In genomic region chr9:9096761-9097160, GRCm38 (mm10) we compare ENCODE assay signal across 26 mouse cellular contexts.
DNase-seq lines count a peak whose midpoint lies in the region; ATAC-seq and TF ChIP-seq lines count a peak whose summit lies in the region.
"Had no signal": no experiment of that assay in that cellular context is flagged by ENCODE, and none has a peak within 500 bp of the region (broad histone marks: within the 10 kb centered on the region; RNA-seq: fewer than 3 reads in every experiment).

No protein-coding gene starts in this region.

- H3K79me2 ChIP-seq in liver, adult 2 months (ENCODE audit: control insufficient read depth, insufficient read depth, low read length): peaks cover 26% of the 10 kb centered on the region

- peak; percentile 8 for DNase-seq in kidney, adult 2 months
- DNase-seq in kidney, postnatal 25 days: no peak
- DNase-seq in liver, adult 2 months (ENCODE audit: extremely low read depth, low read depth, low spot score): peak; percentile 96
- peak; percentile 40 for DNase-seq in fat pad, adult 2 months (ENCODE audit: extremely low read depth, low read depth, low spot score)
- DNase-seq: adrenal gland, adult 8-10 months; adrenal gland, postnatal 14 days; adrenal gland, postnatal 36 days; B cell, adult 2 months; cerebellum, adult 11-12 months; cerebellum, adult 2 months; cerebellum, adult 9-10 months; cerebellum, postnatal 10 days; cerebellum, postnatal 25 days; forebrain, postnatal 0 days had no signal

- WGBS in kidney, adult 2 months: 53% methylated on average over 1 of the region's 1 CpGs
- WGBS in liver, adult 2 months: 14% methylated on average over 1 of the region's 1 CpGs
- WGBS in liver, embryonic 12.5 days (ENCODE audit: insufficient replicate concordance): 61% methylated on average over 1 of the region's 1 CpGs
- 90% methylated on average over 1 of the region's 1 CpGs for WGBS in forebrain, embryonic 13.5 days

- TF ChIP-seq POLR2A in kidney, adult 2 months (IDR thresholded peaks at IDR 0.05; ENCODE audit: low read depth, low read length): no peak
- no peak for TF ChIP-seq POLR2A in liver, adult 2 months (IDR thresholded peaks at IDR 0.05; ENCODE audit: extremely low read depth, insufficient read depth, low read length)

- no peak overlapping the region for H3K4me2 ChIP-seq in liver, embryonic 12.5 days
- H3K4me2 ChIP-seq in forebrain, embryonic 13.5 days: no peak overlapping the region
- H3K4me2 ChIP-seq: embryonic facial prominence, embryonic 12.5 days; forebrain, embryonic 12.5 days; forebrain, embryonic 15.5 days had no signal

- H3K36me3 ChIP-seq in kidney, adult 2 months (ENCODE audit: control insufficient read depth, insufficient read depth, low read length): no peaks in the 10 kb centered on the region
- no peaks in the 10 kb centered on the region for H3K36me3 ChIP-seq in liver, adult 2 months (ENCODE audit: control insufficient read depth, insufficient read depth, low read length)
- H3K36me3 ChIP-seq in liver, embryonic 12.5 days: no peaks in the 10 kb centered on the region
- H3K36me3 ChIP-seq in forebrain, embryonic 13.5 days (ENCODE audit: poor library complexity, severe bottlenecking): no peaks in the 10 kb centered on the region
- H3K36me3 ChIP-seq: embryonic facial prominence, embryonic 10.5 days; embryonic facial prominence, embryonic 12.5 days; forebrain, embryonic 10.5 days; forebrain, embryonic 12.5 days; forebrain, embryonic 15.5 days; G1E had no signal

- no peak for ATAC-seq in liver, embryonic 12.5 days
- ATAC-seq in forebrain, embryonic 13.5 days: no peak
- ATAC-seq: activated CD4-positive, CD25-positive, alpha-beta regulatory T cell, adult 4 months; CD4-positive, CD25-positive, alpha-beta regulatory T cell, adult 4 months; forebrain, embryonic 15.5 days; forebrain, postnatal 0 days; Patski had no signal

- no peak for TF ChIP-seq CTCF in kidney, adult 2 months (conservative IDR thresholded peaks at IDR 0.05; ENCODE audit: insufficient read depth, insufficient read length, low read depth, low read length)
- TF ChIP-seq CTCF in liver, adult 2 months (IDR thresholded peaks at IDR 0.05; ENCODE audit: low read depth, low read length): no peak

- no peak overlapping the region for H3K27ac ChIP-seq in kidney, adult 2 months (ENCODE audit: insufficient read depth, low read depth, low read length)
- peak overlapping the region; percentile 91 for H3K27ac ChIP-seq in liver, adult 2 months (replicated peaks; ENCODE audit: insufficient read depth, low read depth, low read length)
- H3K27ac ChIP-seq in liver, embryonic 12.5 days: no peak overlapping the region
- no peak overlapping the region for H3K27ac ChIP-seq in forebrain, embryonic 13.5 days
- H3K27ac ChIP-seq: embryonic facial prominence, embryonic 10.5 days; embryonic facial prominence, embryonic 12.5 days; forebrain, embryonic 10.5 days; forebrain, embryonic 12.5 days; forebrain, embryonic 15.5 days had no signal

- no peaks in the 10 kb centered on the region for H3K27me3 ChIP-seq in kidney, adult 2 months (replicated peaks; ENCODE audit: control insufficient read depth, insufficient read depth, low read length)
- no peaks in the 10 kb centered on the region for H3K27me3 ChIP-seq in liver, adult 2 months (ENCODE audit: control insufficient read depth, insufficient read depth, low read length)
- no peaks in the 10 kb centered on the region for H3K27me3 ChIP-seq in liver, embryonic 12.5 days (replicated peaks)
- no peaks in the 10 kb centered on the region for H3K27me3 ChIP-seq in forebrain, embryonic 13.5 days
- H3K27me3 ChIP-seq: CH12.LX; embryonic facial prominence, embryonic 12.5 days; forebrain, embryonic 12.5 days; forebrain, embryonic 15.5 days; Patski had no signal

- H3K4me1 ChIP-seq in kidney, adult 2 months (ENCODE audit: control insufficient read depth, insufficient read depth, low read length): peaks cover 5% of the 10 kb centered on the region; the same call in 1 of the 2 replicates
- peaks cover 22% of the 10 kb centered on the region for H3K4me1 ChIP-seq in liver, adult 2 months (ENCODE audit: control insufficient read depth, insufficient read depth, low read length)
- H3K4me1 ChIP-seq in liver, embryonic 12.5 days: no peaks in the 10 kb centered on the region
- H3K4me1 ChIP-seq in forebrain, embryonic 13.5 days: no peaks in the 10 kb centered on the region
- H3K4me1 ChIP-seq: forebrain, embryonic 10.5 days; forebrain, embryonic 12.5 days; forebrain, embryonic 15.5 days had no signal

- H3K9me3 ChIP-seq in liver, embryonic 12.5 days (replicated peaks): no peaks in the 10 kb centered on the region
- no peaks in the 10 kb centered on the region for H3K9me3 ChIP-seq in forebrain, embryonic 13.5 days (replicated peaks)
- H3K9me3 ChIP-seq: embryonic facial prominence, embryonic 10.5 days; embryonic facial prominence, embryonic 12.5 days; forebrain, embryonic 10.5 days; forebrain, embryonic 12.5 days; forebrain, embryonic 15.5 days; G1E had no signal

- no peak overlapping the region for H3K4me3 ChIP-seq in kidney, adult 2 months (ENCODE audit: insufficient read depth, low read depth, low read length)
- no peak overlapping the region for H3K4me3 ChIP-seq in liver, adult 2 months (ENCODE audit: insufficient read depth, low read depth, low read length)
- H3K4me3 ChIP-seq in liver, embryonic 12.5 days: no peak overlapping the region
- H3K4me3 ChIP-seq in forebrain, embryonic 13.5 days: no peak overlapping the region
- H3K4me3 ChIP-seq: embryonic facial prominence, embryonic 10.5 days; embryonic facial prominence, embryonic 12.5 days; forebrain, embryonic 10.5 days; forebrain, embryonic 12.5 days; forebrain, embryonic 15.5 days had no signal

- no peak overlapping the region for H3K9ac ChIP-seq in liver, adult 2 months (ENCODE audit: low read depth, low read length)
- no peak overlapping the region for H3K9ac ChIP-seq in liver, embryonic 12.5 days
- no peak overlapping the region for H3K9ac ChIP-seq in forebrain, embryonic 13.5 days
- H3K9ac ChIP-seq: embryonic facial prominence, embryonic 12.5 days; forebrain, embryonic 12.5 days; forebrain, embryonic 15.5 days; forebrain, postnatal 0 days had no signal

Comparison
In these comparisons a context has a peak if more than half of its experiments do, and no peak if none do; other contexts are left out.
1. DNase-seq: peak in kidney, adult 2 months (single experiment), liver, adult 2 months (single experiment) and fat pad, adult 2 months (single experiment); none in kidney, postnatal 25 days (0 of 2).